Mouse (Mus musculus): ENCODE data around the gene Rab40c.

Rab40c gene

GRCm38 (mm10) chr17:25895415-25895814 is 24.1 kb downstream of the Rab40c start:
- no peak for DNase-seq

GRCm38 (mm10) chr17:25893975-25894617 is 25.4 kb downstream of the Rab40c start:
- peak; percentile 86 to 91 for DNase-seq

GRCm38 (mm10) chr17:25888837-25889236 is 30.7 kb downstream of the Rab40c start:
- DNase-seq: no peak

GRCm38 (mm10) chr17:25887467-25887866 is 32.1 kb downstream of the Rab40c start:
- DNase-seq: no peak

GRCm38 (mm10) chr17:25886806-25887205 is 32.7 kb downstream of the Rab40c start:
- no peak for DNase-seq

GRCm38 (mm10) chr17:25885636-25886035 is 33.9 kb downstream of the Rab40c start:
- DNase-seq: peak in 1 of 2 experiments; percentile 60

- peak in 1 of 2 experiments; percentile 35 for DNase-seq
Measured at GRCm38 (mm10) chr17:25883824-25884223, 35.7 kb downstream of the Rab40c start.

- no peak for DNase-seq
Measured at GRCm38 (mm10) chr17:25883268-25883667, 36.3 kb downstream of the Rab40c start.

GRCm38 (mm10) chr17:25882306-25882705 is 37.2 kb downstream of the Rab40c start:
- DNase-seq: no peak

GRCm38 (mm10) chr17:25881691-25882090 is 37.8 kb downstream of the Rab40c start:
- no peak for DNase-seq

GRCm38 (mm10) chr17:25880913-25881641 is 38.5 kb downstream of the Rab40c start:
- DNase-seq: peak in 1 of 2 experiments; percentile 33

- peak in 1 of 2 experiments; percentile 44 for DNase-seq
Measured at GRCm38 (mm10) chr17:25880196-25880910, 39.2 kb downstream of the Rab40c start, which contains the start of gene Wfikkn1. TSS of gene Wfikkn1 (minus strand) at chr17:25880858.

GRCm38 (mm10) chr17:25879750-25880149 is 39.8 kb downstream of the Rab40c start:
- DNase-seq: peak in 1 of 2 experiments; percentile 49

GRCm38 (mm10) chr17:25879261-25879660 is 40.3 kb downstream of the Rab40c start:
- DNase-seq: peak in 1 of 2 experiments; percentile 68

- DNase-seq: no peak
Measured at GRCm38 (mm10) chr17:25878611-25879180, 40.8 kb downstream of the Rab40c start.

GRCm38 (mm10) chr17:25877741-25878610 is 41.6 kb downstream of the Rab40c start:
- DNase-seq: no peak

GRCm38 (mm10) chr17:25877025-25877424 is 42.5 kb downstream of the Rab40c start:
- DNase-seq: no peak

GRCm38 (mm10) chr17:25876347-25876915 is 43.1 kb downstream of the Rab40c start:
- DNase-seq: no peak

- DNase-seq: peak; percentile 94 to 95
Measured at GRCm38 (mm10) chr17:25875171-25876136, 44.1 kb downstream of the Rab40c start.

- peak; percentile 97 to 98 for DNase-seq
Measured at GRCm38 (mm10) chr17:25874721-25875170, 44.8 kb downstream of the Rab40c start, which contains the start of gene Mettl26. TSS of gene Mettl26 (plus strand) at chr17:25875074.

All from cerebellum, postnatal 14 days (tissue).